Mouse (Mus musculus) forebrain, postnatal 0 days (tissue): ENCODE measurements at regions not wholly inside any gene's neighbourhood (a gene's known extent, or its start where the extent isn't known, plus 50 kb on each side); places are given as distances from the start of the nearest gene placed in this dataset.

Experiments used
- ATAC-seq: fragments of 200-750 bp; cut with Nextera tagmentation; 2 replicates; pipeline ENCODE4 v1.8.0; 2017; ENCODE audit warnings: mild to moderate bottlenecking, moderate library complexity
- DNase-seq: peaks from one replicate; pipeline ENCODE4 v3.0.0-alpha.2; 2015
- H3K27ac ChIP-seq: fragments of 300-500 bp; sonication (generic); 2 replicates; pipeline ENCODE4 v1.5.1; 2014; ENCODE audit warnings: low read depth, mild to moderate bottlenecking, antibody characterized with exemption, low read length, moderate library complexity, mixed read lengths
- H3K27me3 ChIP-seq: fragments of 300-500 bp; sonication (generic); 2 replicates; pipeline ENCODE4 v1.6.1; 2014; ENCODE audit warnings: mild to moderate bottlenecking, low read length, mixed read lengths; ENCODE audit not compliant: insufficient read depth
- H3K36me3 ChIP-seq: fragments of 300-500 bp; sonication (generic); 2 replicates; pipeline ENCODE4 v1.6.1; 2014; ENCODE audit warnings: mild to moderate bottlenecking, moderate library complexity; ENCODE audit not compliant: insufficient read depth
- H3K4me1 ChIP-seq: fragments of 300-500 bp; sonication (generic); 2 replicates; pipeline ENCODE4 v1.6.1; 2014; ENCODE audit warnings: antibody characterized with exemption; ENCODE audit not compliant: insufficient read depth
- H3K4me2 ChIP-seq: fragments of 300-500 bp; sonication (generic); 2 replicates; pipeline ENCODE4 v1.6.1; 2014; ENCODE audit warnings: low read depth, mild to moderate bottlenecking, moderate library complexity
- H3K4me3 ChIP-seq: fragments of 300-500 bp; sonication (generic); 2 replicates; pipeline ENCODE4 v1.5.1; 2014; ENCODE audit warnings: low read depth, low read length, mixed read lengths
- H3K9ac ChIP-seq: fragments of 300-500 bp; sonication (generic); 2 replicates; pipeline ENCODE4 v1.6.1; 2014; ENCODE audit warnings: mild to moderate bottlenecking
- H3K9me3 ChIP-seq: fragments of 300-500 bp; sonication (generic); 2 replicates; pipeline ENCODE4 v1.6.1; 2016; ENCODE audit warnings: low read length
- CTCF ChIP-seq: sonication (generic); IDR thresholded peaks from 2 replicates; pipeline ENCODE4 v1.5.1; 2016; ENCODE audit warnings: antibody characterized with exemption, control low read depth, low read depth
- WGBS: fragments of 180-500 bp; shearing (Covaris S2); extraction: QIAGEN DNeasy Blood & Tissue Kit; methylation state at CpG from one replicate; pipeline ENCODE4 v1.1.7; 2014; 5-methylcytosine and 5-hydroxymethylcytosine counted together

GRCm38 (mm10) chr11:64230071-64230470 is 150.8 kb upstream of the Cox10 start:
- no peak overlapping the region for H3K4me2 ChIP-seq
- H3K9me3 ChIP-seq, result no peaks in the 10 kb centered on the region
- H3K27ac ChIP-seq, result no peak overlapping the region
- no peak overlapping the region for H3K4me3 ChIP-seq
- H3K36me3 ChIP-seq, result no peaks in the 10 kb centered on the region
- WGBS, result 82% methylated on average over 4 of the region's 4 CpGs
- no peaks in the 10 kb centered on the region for H3K27me3 ChIP-seq
- no peak for DNase-seq
- H3K4me1 ChIP-seq, result no peaks in the 10 kb centered on the region
- TF ChIP-seq CTCF, result no peak
- no peak overlapping the region for H3K9ac ChIP-seq
- ATAC-seq, result no peak

GRCm38 (mm10) chr11:64220888-64221287 is 141.6 kb upstream of the Cox10 start:
- no peak for DNase-seq
- no peak for ATAC-seq
- TF ChIP-seq CTCF, result no peak
- Histone ChIP-seq H3K4me2 (no peak overlapping the region), H3K4me1 (no peaks in the 10 kb centered on the region), H3K9ac (no peak overlapping the region), H3K36me3 (no peaks in the 10 kb centered on the region), H3K27me3 (no peaks in the 10 kb centered on the region), H3K9me3 (no peaks in the 10 kb centered on the region; the same call in 1 of the 2 replicates), H3K4me3 (no peak overlapping the region), H3K27ac (no peak overlapping the region)
- 94% methylated on average over 4 of the region's 4 CpGs for WGBS

GRCm38 (mm10) chr11:64217181-64217580 is 137.9 kb upstream of the Cox10 start:
- no peaks in the 10 kb centered on the region for H3K36me3 ChIP-seq
- no peak overlapping the region for H3K9ac ChIP-seq
- ATAC-seq (no peak), DNase-seq (no peak)
- H3K4me3 ChIP-seq, result no peak overlapping the region
- no peaks in the 10 kb centered on the region for H3K27me3 ChIP-seq
- 14% methylated on average over 2 of the region's 2 CpGs for WGBS
- no peaks in the 10 kb centered on the region; the same call in 1 of the 2 replicates for H3K9me3 ChIP-seq
- H3K4me1 ChIP-seq, result no peaks in the 10 kb centered on the region
- no peak overlapping the region for H3K27ac ChIP-seq
- no peak for TF ChIP-seq CTCF
- no peak overlapping the region for H3K4me2 ChIP-seq

- no peak for ATAC-seq
- Histone ChIP-seq H3K9me3 (no peaks in the 10 kb centered on the region), H3K4me1 (no peaks in the 10 kb centered on the region), H3K27ac (no peak overlapping the region), H3K9ac (no peak overlapping the region), H3K27me3 (no peaks in the 10 kb centered on the region), H3K4me2 (no peak overlapping the region), H3K4me3 (no peak overlapping the region), H3K36me3 (no peaks in the 10 kb centered on the region)
- DNase-seq, result no peak
- TF ChIP-seq CTCF, result no peak
- 68% methylated on average over 3 of the region's 3 CpGs for WGBS
Observed at GRCm38 (mm10) chr11:64210916-64211315, 131.6 kb upstream of the Cox10 start.

- H3K4me3 ChIP-seq, result no peak overlapping the region
- H3K9ac ChIP-seq, result no peak overlapping the region
- H3K4me2 ChIP-seq, result no peak overlapping the region
- H3K36me3 ChIP-seq, result no peaks in the 10 kb centered on the region
- TF ChIP-seq CTCF, result no peak
- H3K4me1 ChIP-seq, result no peaks in the 10 kb centered on the region
- DNase-seq (no peak), ATAC-seq (no peak)
- H3K27ac ChIP-seq, result no peak overlapping the region
- H3K9me3 ChIP-seq, result no peaks in the 10 kb centered on the region
- no peaks in the 10 kb centered on the region for H3K27me3 ChIP-seq
- 30% methylated on average over 2 of the region's 2 CpGs for WGBS
Observed at GRCm38 (mm10) chr11:64208306-64208705, 129.0 kb upstream of the Cox10 start.

- Histone ChIP-seq H3K4me1 (no peaks in the 10 kb centered on the region), H3K9me3 (no peaks in the 10 kb centered on the region), H3K27me3 (no peaks in the 10 kb centered on the region), H3K4me2 (no peak overlapping the region), H3K9ac (no peak overlapping the region), H3K36me3 (no peaks in the 10 kb centered on the region), H3K27ac (no peak overlapping the region), H3K4me3 (no peak overlapping the region)
- ATAC-seq, result no peak
- 19% methylated on average over 4 of the region's 4 CpGs for WGBS
- no peak for TF ChIP-seq CTCF
- no peak for DNase-seq
Observed at GRCm38 (mm10) chr11:64207358-64207864, 128.1 kb upstream of the Cox10 start.

- no peak overlapping the region for H3K9ac ChIP-seq
- no peak overlapping the region for H3K4me2 ChIP-seq
- no peak for ATAC-seq
- no peaks in the 10 kb centered on the region for H3K9me3 ChIP-seq
- peak; percentile 16 for DNase-seq
- no peaks in the 10 kb centered on the region for H3K27me3 ChIP-seq
- no peak for TF ChIP-seq CTCF
- no peak overlapping the region for H3K4me3 ChIP-seq
- H3K4me1 ChIP-seq, result no peaks in the 10 kb centered on the region
- WGBS, result 56% methylated on average over 2 of the region's 2 CpGs
- no peaks in the 10 kb centered on the region for H3K36me3 ChIP-seq
- H3K27ac ChIP-seq, result no peak overlapping the region
Observed at GRCm38 (mm10) chr11:64206155-64206554, 126.9 kb upstream of the Cox10 start.
